Mouse (Mus musculus): ENCODE results near the gene Olfr768.

- TF ChIP-seq POLR2A (IDR thresholded peaks at IDR 0.05; ENCODE audit: low read depth, low read length): no peak
- no peak for TF ChIP-seq CTCF (IDR thresholded peaks at IDR 0.05; ENCODE audit: extremely low read depth, insufficient read depth, insufficient read length, insufficient replicate concordance)
These were observed 16.0 kb upstream of the Olfr768 start for GRCm38 (mm10) chr10:129115146-129115545.
